Mouse (Mus musculus) bone marrow macrophage, adult 2 months (primary cell): ENCODE measurements around the gene Nat10.

Experiments used
- CTCF ChIP-seq: IDR thresholded peaks from 2 replicates; pipeline ENCODE4 v1.5.1; 2012; ENCODE audit warnings: low read depth, mild to moderate bottlenecking, low read length, moderate library complexity
- POLR2A ChIP-seq: IDR thresholded peaks from 2 replicates; pipeline ENCODE4 v1.6.1; 2012; ENCODE audit warnings: mild to moderate bottlenecking, low read depth, low read length, borderline replicate concordance

- TF ChIP-seq POLR2A: no peak
- no peak for TF ChIP-seq CTCF
These were observed 18.2 kb downstream of the Nat10 start for GRCm38 (mm10) chr2:103742821-103743220.
